Mouse (Mus musculus) midbrain, embryonic 16.5 days (tissue): Measurements from ENCODE around the gene Ptprd. TPM values are rescaled to one million over a fixed set of nuclear protein-coding genes. Genes with fewer than 3 reads are reported as not detected.

Source experiments
- ATAC-seq: fragments of 200-750 bp; cut with Nextera tagmentation; 2 replicates; pipeline ENCODE4 v1.8.0; 2017; ENCODE audit warnings: moderate TSS enrichment
- H3K27ac ChIP-seq: fragments of 300-500 bp; sonication (generic); 2 replicates; pipeline ENCODE4 v1.5.1; 2014; ENCODE audit warnings: mild to moderate bottlenecking, low read length, mixed read lengths
- H3K27me3 ChIP-seq: fragments of 300-500 bp; sonication (generic); 2 replicates; pipeline ENCODE4 v1.6.1; 2014; ENCODE audit warnings: low read depth, low read length, mixed read lengths; ENCODE audit not compliant: control insufficient read depth, insufficient read depth
- H3K36me3 ChIP-seq: fragments of 300-500 bp; sonication (generic); 2 replicates; pipeline ENCODE4 v1.6.1; 2014; ENCODE audit warnings: mild to moderate bottlenecking, low read length, moderate library complexity, mixed read lengths; ENCODE audit not compliant: control insufficient read depth, insufficient read depth
- H3K4me1 ChIP-seq: fragments of 300-500 bp; sonication (generic); 2 replicates; pipeline ENCODE4 v1.6.1; 2014; ENCODE audit warnings: mild to moderate bottlenecking, low read length, mixed read lengths; ENCODE audit not compliant: control insufficient read depth, insufficient read depth
- H3K4me2 ChIP-seq: fragments of 300-500 bp; sonication (generic); 2 replicates; pipeline ENCODE4 v1.6.1; 2014; ENCODE audit warnings: mild to moderate bottlenecking, low read length, mixed read lengths
- H3K4me3 ChIP-seq: fragments of 300-500 bp; sonication (generic); 2 replicates; pipeline ENCODE4 v1.5.1; 2014; ENCODE audit warnings: low read depth, mild to moderate bottlenecking, low read length, moderate library complexity, mixed read lengths
- H3K9ac ChIP-seq: fragments of 300-500 bp; sonication (generic); 2 replicates; pipeline ENCODE4 v1.6.1; 2014; ENCODE audit warnings: low read depth, low read length, mixed read lengths
- H3K9me3 ChIP-seq: fragments of 300-500 bp; sonication (generic); replicated peaks from 2 replicates; pipeline ENCODE4 v1.6.1; 2014; ENCODE audit warnings: mild to moderate bottlenecking, low read length, mixed read lengths; ENCODE audit not compliant: control insufficient read depth, poor library complexity, severe bottlenecking
- WGBS: fragments of 180-500 bp; shearing (Covaris S2); extraction: QIAGEN DNeasy Blood & Tissue Kit; methylation state at CpG from one replicate; pipeline ENCODE4 v1.1.7; 2014; 5-methylcytosine and 5-hydroxymethylcytosine counted together
- polyA plus RNA-seq: library from polyadenylated mRNA; unstranded; fragments of >200 nt; fragmentation: Nextera tagmentation; extraction: Ambion mirVana; gene quantifications from 2 replicates; pipeline ENCODE4 v1.2.1, GENCODE M21; 2015

The Ptprd gene
- polyA plus RNA-seq, 1 experiment from 2014 or later: 90.7 TPM

- no peak for ATAC-seq
- Histone ChIP-seq H3K4me2 (no peak overlapping the region), H3K27ac (no peak overlapping the region), H3K4me1 (no peaks in the 10 kb centered on the region), H3K36me3 (no peaks in the 10 kb centered on the region), H3K9ac (no peak overlapping the region), H3K9me3 (no peaks in the 10 kb centered on the region), H3K4me3 (no peak overlapping the region), H3K27me3 (no peaks in the 10 kb centered on the region)
- WGBS: 92% methylated on average over 2 of the region's 2 CpGs
These were observed 547.0 kb downstream of the Ptprd start for GRCm38 (mm10) chr4:77664761-77665160.

- Histone ChIP-seq H3K4me1 (no peaks in the 10 kb centered on the region), H3K4me3 (no peak overlapping the region), H3K36me3 (no peaks in the 10 kb centered on the region), H3K9ac (no peak overlapping the region), H3K9me3 (no peaks in the 10 kb centered on the region), H3K27me3 (no peaks in the 10 kb centered on the region), H3K27ac (no peak overlapping the region), H3K4me2 (no peak overlapping the region)
- 91% methylated on average over 1 of the region's 1 CpGs for WGBS
- no peak for ATAC-seq
These were observed 549.5 kb downstream of the Ptprd start for GRCm38 (mm10) chr4:77662309-77662708.

GRCm38 (mm10) chr4:77655669-77656068, 556.1 kb downstream of the Ptprd start:
- Histone ChIP-seq H3K4me1 (no peaks in the 10 kb centered on the region), H3K9me3 (no peaks in the 10 kb centered on the region), H3K27ac (no peak overlapping the region), H3K4me2 (no peak overlapping the region), H3K36me3 (no peaks in the 10 kb centered on the region), H3K4me3 (no peak overlapping the region), H3K27me3 (no peaks in the 10 kb centered on the region), H3K9ac (no peak overlapping the region)
- WGBS: 80% methylated on average over 1 of the region's 1 CpGs
- no peak for ATAC-seq

- Histone ChIP-seq H3K4me2 (no peak overlapping the region), H3K27ac (no peak overlapping the region), H3K4me3 (no peak overlapping the region), H3K27me3 (no peaks in the 10 kb centered on the region), H3K9ac (no peak overlapping the region), H3K4me1 (no peaks in the 10 kb centered on the region), H3K36me3 (no peaks in the 10 kb centered on the region), H3K9me3 (no peaks in the 10 kb centered on the region)
- 90% methylated on average over 3 of the region's 3 CpGs for WGBS
- ATAC-seq: no peak
These were observed 562.0 kb downstream of the Ptprd start for GRCm38 (mm10) chr4:77649615-77650325.

- Histone ChIP-seq H3K4me1 (no peaks in the 10 kb centered on the region), H3K9ac (no peak overlapping the region), H3K27ac (no peak overlapping the region), H3K4me2 (no peak overlapping the region), H3K4me3 (no peak overlapping the region), H3K9me3 (no peaks in the 10 kb centered on the region), H3K36me3 (no peaks in the 10 kb centered on the region), H3K27me3 (no peaks in the 10 kb centered on the region)
- no peak for ATAC-seq
- WGBS: 93% methylated on average over 2 of the region's 2 CpGs
These were observed 562.9 kb downstream of the Ptprd start for GRCm38 (mm10) chr4:77648911-77649310.

GRCm38 (mm10) chr4:77647451-77648137, 564.2 kb downstream of the Ptprd start:
- Histone ChIP-seq H3K4me1 (no peaks in the 10 kb centered on the region), H3K9ac (no peak overlapping the region), H3K36me3 (no peaks in the 10 kb centered on the region), H3K27ac (no peak overlapping the region), H3K27me3 (no peaks in the 10 kb centered on the region), H3K4me2 (no peak overlapping the region), H3K9me3 (no peaks in the 10 kb centered on the region), H3K4me3 (no peak overlapping the region)
- 78% methylated on average over 5 of the region's 5 CpGs for WGBS
- no peak for ATAC-seq

GRCm38 (mm10) chr4:77644435-77644834, 567.3 kb downstream of the Ptprd start:
- no peaks in the 10 kb centered on the region for H3K36me3 ChIP-seq
- H3K4me1 ChIP-seq: no peaks in the 10 kb centered on the region
- H3K9ac ChIP-seq: no peak overlapping the region
- H3K27ac ChIP-seq: no peak overlapping the region
- H3K9me3 ChIP-seq: no peaks in the 10 kb centered on the region
- H3K4me2 ChIP-seq: no peak overlapping the region
- ATAC-seq: no peak
- H3K27me3 ChIP-seq: no peaks in the 10 kb centered on the region
- no peak overlapping the region for H3K4me3 ChIP-seq

- H3K4me2 ChIP-seq: no peak overlapping the region
- no peak overlapping the region for H3K9ac ChIP-seq
- ATAC-seq: no peak
- no peaks in the 10 kb centered on the region for H3K27me3 ChIP-seq
- 72% methylated on average over 7 of the region's 7 CpGs for WGBS
- no peak overlapping the region for H3K27ac ChIP-seq
- no peaks in the 10 kb centered on the region for H3K4me1 ChIP-seq
- no peaks in the 10 kb centered on the region for H3K9me3 ChIP-seq
- H3K36me3 ChIP-seq: no peaks in the 10 kb centered on the region
- no peak overlapping the region for H3K4me3 ChIP-seq
These were observed 571.7 kb downstream of the Ptprd start for GRCm38 (mm10) chr4:77640022-77640421.

GRCm38 (mm10) chr4:77613129-77613528, 598.6 kb downstream of the Ptprd start:
- H3K9me3 ChIP-seq: no peaks in the 10 kb centered on the region
- H3K4me3 ChIP-seq: no peak overlapping the region
- WGBS: 73% methylated on average over 1 of the region's 1 CpGs
- H3K27ac ChIP-seq: no peak overlapping the region
- ATAC-seq: no peak
- no peak overlapping the region for H3K9ac ChIP-seq
- H3K4me2 ChIP-seq: no peak overlapping the region
- no peaks in the 10 kb centered on the region for H3K27me3 ChIP-seq
- H3K4me1 ChIP-seq: no peaks in the 10 kb centered on the region
- no peaks in the 10 kb centered on the region for H3K36me3 ChIP-seq
